Mouse (Mus musculus): ENCODE results near the gene Hist1h3h. TPM values are rescaled to one million over a fixed set of nuclear protein-coding genes. Genes with fewer than 3 reads are reported as not detected.
"Not testable (repeated sequence)": the region's sequence is repeated elsewhere in the genome, so short reads cannot be mapped to it uniquely, and the experiment has no call there.

Hist1h3h gene
- total and polyA plus RNA-seq, 3 experiments, result 18.6 to 1,657 (median 21.7) TPM

- Histone ChIP-seq H3K4me1 (ENCODE audit: control insufficient read depth in 1 of 2, insufficient read depth in 2 of 2) (peaks cover 0 to 19% of the 10 kb centered on the region in 2 experiments; a peak in 2 of 4 replicates), H3K4me3 (replicated peaks in 1 of 3; ENCODE audit: low read depth in 2 of 3, low read length in 2 of 3, poor library complexity in 1 of 3) (peak within 1 kb of the TSS; percentile 53 to 69 (median 55)), H3K4me2 (ENCODE audit: insufficient read depth, low read depth, poor library complexity, severe bottlenecking) (peak within 1 kb of the TSS; percentile 96), H3K27ac (ENCODE audit: insufficient read depth, low read depth) (peak within 1 kb of the TSS; percentile 93), H3K9ac (ENCODE audit: insufficient read depth, low read depth) (peak within 1 kb of the TSS; percentile 92)
- TF ChIP-seq UBTF (IDR thresholded peaks at IDR 0.05; ENCODE audit: low read depth, low read length) (peak; percentile 97), ELF1 (IDR thresholded peaks at IDR 0.05; ENCODE audit: low read depth, low read length) (peak; percentile 46; the same call in 1 of the 2 replicates), POLR2A (IDR thresholded peaks at IDR 0.05; ENCODE audit: low read depth, low read length) (peak; percentile 96), NELFE (IDR thresholded peaks at IDR 0.05; ENCODE audit: low read depth, low read length) (peak; percentile 99), RCOR1 (conservative IDR thresholded peaks at IDR 0.05; ENCODE audit: low read depth, low read length) (peak; percentile 97), CHD2 (IDR thresholded peaks at IDR 0.05; ENCODE audit: low read length) (peak; percentile 82), MEF2A (IDR thresholded peaks at IDR 0.05; ENCODE audit: borderline replicate concordance, low read depth, low read length) (peak; percentile 67), E2F4 (IDR thresholded peaks at IDR 0.05; ENCODE audit: insufficient replicate concordance, low read depth, low read length) (peak; percentile 91), KAT2A (IDR thresholded peaks at IDR 0.05; ENCODE audit: insufficient replicate concordance, low read length) (0 out of 2 replicates have a peak, but pooled peaks have one; percentile 64), ZMIZ1 (IDR thresholded peaks at IDR 0.05; ENCODE audit: low read depth, low read length) (peak; percentile 100), BHLHE40 (IDR thresholded peaks at IDR 0.05; ENCODE audit: low read depth, low read length) (peak; percentile 55), MAZ (IDR thresholded peaks at IDR 0.05; ENCODE audit: low read depth, low read length) (0 out of 2 replicates have a peak, but pooled peaks have one; percentile 64), SIN3A (IDR thresholded peaks at IDR 0.05; ENCODE audit: low read length) (peak; percentile 96), MXI1 (IDR thresholded peaks at IDR 0.05; ENCODE audit: low read depth, low read length) (peak; percentile 84), CHD1 (IDR thresholded peaks at IDR 0.05; ENCODE audit: low read depth, low read length) (peak; percentile 86), TBP (conservative IDR thresholded peaks at IDR 0.05; ENCODE audit: low read depth, low read length) (peak; percentile 95), MAFK (IDR thresholded peaks at IDR 0.05; ENCODE audit: insufficient replicate concordance, low read length) (peak; percentile 41; the same call in 1 of the 2 replicates), TCF12 (IDR thresholded peaks at IDR 0.05; ENCODE audit: low read depth, low read length) (peak; percentile 92), HCFC1 (IDR thresholded peaks at IDR 0.05; ENCODE audit: low read depth, low read length) (peak; percentile 82), IRF4 (IDR thresholded peaks at IDR 0.05; ENCODE audit: low read depth, low read length) (peak; percentile 64)
- H3K36me3 ChIP-seq (replicated peaks in 1 of 2; ENCODE audit: control insufficient read depth in 1 of 2, insufficient read depth in 1 of 2, low read length in 1 of 2); dilution Hi-C loops (cut with MboI; ENCODE audit: extremely low pct_ligation_motif_present, extremely low pct_unique_long_range_greater_than_20kb, low sequenced_read_pairs); in situ Hi-C loops (cut with MboI; ENCODE audit: low pct_ligation_motif_present, low pct_unique_long_range_greater_than_20kb, low sequenced_read_pairs); H3K9me3 ChIP-seq (replicated peaks; ENCODE audit: low read length); H3K27me3 ChIP-seq (replicated peaks); H3K79me2 ChIP-seq (replicated peaks; ENCODE audit: control insufficient read depth, extremely low read depth, insufficient read depth, poor library complexity, severe bottlenecking): not testable (repeated sequence)
- peak; percentile 93 for DNase-seq (ENCODE audit: extremely low read depth)
These were observed 32.9 kb downstream of the Hist1h3h start, which contains the start of gene Hist1h4k for GRCm38 (mm10) chr13:21750159-21751017. TSS of gene Hist1h4k (minus strand) at chr13:21750505.

Measured in CH12.LX (cell line).